Mouse (Mus musculus) neural tube, embryonic 14.5 days (tissue): ENCODE measurements around the gene Cd27. TPM values are rescaled to one million over a fixed set of nuclear protein-coding genes. Genes with fewer than 3 reads are reported as not detected.

Experiments
- ATAC-seq: fragments of 200-750 bp; cut with Nextera tagmentation; 2 replicates; pipeline ENCODE4 v1.8.0; 2017; ENCODE audit warnings: low read depth, mild to moderate bottlenecking, moderate TSS enrichment, moderate library complexity
- H3K27ac ChIP-seq: fragments of 300-500 bp; sonication (generic); 2 replicates; pipeline ENCODE4 v1.5.1; 2014; ENCODE audit warnings: low read depth, mild to moderate bottlenecking, control low read depth, low read length, moderate library complexity, mixed read lengths
- H3K27me3 ChIP-seq: fragments of 300-500 bp; sonication (generic); 2 replicates; pipeline ENCODE4 v1.6.1; 2014; ENCODE audit warnings: low read length; ENCODE audit not compliant: control insufficient read depth, insufficient read depth
- H3K36me3 ChIP-seq: fragments of 300-500 bp; sonication (generic); 2 replicates; pipeline ENCODE4 v1.6.1; 2014; ENCODE audit warnings: low read length, mixed read lengths; ENCODE audit not compliant: control insufficient read depth, insufficient read depth
- H3K4me1 ChIP-seq: fragments of 300-500 bp; sonication (generic); 2 replicates; pipeline ENCODE4 v1.6.1; 2014; ENCODE audit warnings: low read length; ENCODE audit not compliant: control insufficient read depth, insufficient read depth
- H3K4me2 ChIP-seq: fragments of 300-500 bp; sonication (generic); 2 replicates; pipeline ENCODE4 v1.6.1; 2014; ENCODE audit warnings: mild to moderate bottlenecking, low read depth, low read length, control low read depth
- H3K4me3 ChIP-seq: fragments of 300-500 bp; sonication (generic); 2 replicates; pipeline ENCODE4 v1.5.1; 2014; ENCODE audit warnings: low read depth, low read length, control low read depth, mixed read lengths
- H3K9ac ChIP-seq: fragments of 300-500 bp; sonication (generic); replicated peaks from 2 replicates; pipeline ENCODE4 v1.6.1; 2014; ENCODE audit warnings: low read depth, mild to moderate bottlenecking, control low read depth, low read length, mixed read lengths
- H3K9me3 ChIP-seq: fragments of 300-500 bp; sonication (generic); 2 replicates; pipeline ENCODE4 v1.6.1; 2016; ENCODE audit warnings: low read length; ENCODE audit not compliant: control insufficient read depth
- WGBS: fragments of 180-500 bp; shearing (Covaris S2); extraction: QIAGEN DNeasy Blood & Tissue Kit; methylation state at CpG from one replicate; pipeline ENCODE4 v1.1.7; 2014; 5-methylcytosine and 5-hydroxymethylcytosine counted together
- polyA plus RNA-seq: library from polyadenylated mRNA; unstranded; fragments of >200 nt; fragmentation: Nextera tagmentation; extraction: Ambion mirVana; gene quantifications from 2 replicates; pipeline ENCODE4 v1.2.1, GENCODE M21; 2014

The Cd27 gene
- polyA plus RNA-seq, 1 experiment from 2014 or later = 2.5 TPM

GRCm38 (mm10) chr6:125212621-125213020 is 24.2 kb downstream of the Cd27 start:
- no peak overlapping the region for H3K4me3 ChIP-seq
- 54% methylated on average over 2 of the region's 2 CpGs for WGBS

GRCm38 (mm10) chr6:125210436-125210835 is 26.4 kb downstream of the Cd27 start:
- WGBS = 85% methylated on average over 1 of the region's 1 CpGs
- no peak for ATAC-seq
- H3K4me3 ChIP-seq = no peak overlapping the region
- no peaks in the 10 kb centered on the region for H3K4me1 ChIP-seq
- H3K27ac ChIP-seq = no peak overlapping the region
- no peak overlapping the region for H3K9ac ChIP-seq
- H3K27me3 ChIP-seq = no peaks in the 10 kb centered on the region
- H3K9me3 ChIP-seq = no peaks in the 10 kb centered on the region
- H3K36me3 ChIP-seq = no peaks in the 10 kb centered on the region
- no peak overlapping the region for H3K4me2 ChIP-seq

More at GRCm38 (mm10) chr6:125212621-125213020, 24.2 kb downstream of the Cd27 start:
- ATAC-seq = no peak
- H3K4me1 ChIP-seq = peaks cover 9% of the 10 kb centered on the region
- H3K4me2 ChIP-seq = no peak overlapping the region
- no peaks in the 10 kb centered on the region for H3K27me3 ChIP-seq
- H3K9me3 ChIP-seq = no peaks in the 10 kb centered on the region
- no peak overlapping the region for H3K27ac ChIP-seq
- no peak overlapping the region for H3K9ac ChIP-seq
- H3K36me3 ChIP-seq = no peaks in the 10 kb centered on the region

GRCm38 (mm10) chr6:125197166-125197565 is 39.6 kb downstream of the Cd27 start:
- 88% methylated on average over 5 of the region's 5 CpGs for WGBS
- ATAC-seq = no peak
- Histone ChIP-seq H3K36me3 (0 out of 2 replicates have a peak, but pooled peaks cover 5% of the 10 kb centered on the region), H3K9me3 (no peaks in the 10 kb centered on the region), H3K4me2 (no peak overlapping the region), H3K4me3 (no peak overlapping the region), H3K9ac (no peak overlapping the region), H3K27ac (no peak overlapping the region), H3K4me1 (peaks cover 6% of the 10 kb centered on the region; the same call in 1 of the 2 replicates), H3K27me3 (no peaks in the 10 kb centered on the region)

GRCm38 (mm10) chr6:125196301-125196700 is 40.5 kb downstream of the Cd27 start:
- Histone ChIP-seq H3K27me3 (no peaks in the 10 kb centered on the region), H3K36me3 (0 out of 2 replicates have a peak, but pooled peaks cover 5% of the 10 kb centered on the region), H3K4me1 (peaks cover 6% of the 10 kb centered on the region; the same call in 1 of the 2 replicates), H3K27ac (no peak overlapping the region), H3K9ac (no peak overlapping the region), H3K9me3 (no peaks in the 10 kb centered on the region), H3K4me3 (no peak overlapping the region), H3K4me2 (no peak overlapping the region)
- WGBS = 54% methylated on average over 3 of the region's 3 CpGs
- ATAC-seq = no peak

- ATAC-seq = no peak
- 9% methylated on average over 1 of the region's 1 CpGs for WGBS
- no peak overlapping the region for H3K4me3 ChIP-seq
- no peak overlapping the region for H3K9ac ChIP-seq
- H3K4me1 ChIP-seq = peaks cover 6% of the 10 kb centered on the region; the same call in 1 of the 2 replicates
- no peak overlapping the region for H3K27ac ChIP-seq
- no peaks in the 10 kb centered on the region for H3K9me3 ChIP-seq
- no peak overlapping the region for H3K4me2 ChIP-seq
- no peaks in the 10 kb centered on the region for H3K27me3 ChIP-seq
- H3K36me3 ChIP-seq = 0 out of 2 replicates have a peak, but pooled peaks cover 5% of the 10 kb centered on the region
Measured at GRCm38 (mm10) chr6:125195541-125196075, 41.2 kb downstream of the Cd27 start.

GRCm38 (mm10) chr6:125193390-125193789 is 43.4 kb downstream of the Cd27 start:
- WGBS = 76% methylated on average over 7 of the region's 7 CpGs
- no peak overlapping the region for H3K9ac ChIP-seq
- H3K36me3 ChIP-seq = 0 out of 2 replicates have a peak, but pooled peaks cover 5% of the 10 kb centered on the region
- H3K4me3 ChIP-seq = no peak overlapping the region
- peaks cover 6% of the 10 kb centered on the region; the same call in 1 of the 2 replicates for H3K4me1 ChIP-seq
- H3K4me2 ChIP-seq = no peak overlapping the region
- H3K27ac ChIP-seq = no peak overlapping the region
- H3K9me3 ChIP-seq = no peaks in the 10 kb centered on the region
- ATAC-seq = no peak
- no peaks in the 10 kb centered on the region for H3K27me3 ChIP-seq

GRCm38 (mm10) chr6:125192841-125193240 is 44.0 kb downstream of the Cd27 start:
- Histone ChIP-seq H3K9me3 (no peaks in the 10 kb centered on the region), H3K4me3 (peak overlapping the region; percentile 66), H3K9ac (peak overlapping the region; percentile 70), H3K4me1 (peaks cover 6% of the 10 kb centered on the region; the same call in 1 of the 2 replicates), H3K4me2 (peak overlapping the region; percentile 90), H3K36me3 (peaks cover 6% of the 10 kb centered on the region; the same call in 1 of the 2 replicates), H3K27ac (peak overlapping the region; percentile 97), H3K27me3 (no peaks in the 10 kb centered on the region)
- WGBS = 48% methylated on average over 5 of the region's 5 CpGs
- no peak for ATAC-seq

GRCm38 (mm10) chr6:125192016-125192714 is 44.6 kb downstream of the Cd27 start:
- no peaks in the 10 kb centered on the region for H3K27me3 ChIP-seq
- H3K4me2 ChIP-seq = peak overlapping the region; percentile 90
- ATAC-seq = peak; percentile 96
- peaks cover 12% of the 10 kb centered on the region for H3K36me3 ChIP-seq
- H3K9ac ChIP-seq = peak overlapping the region; percentile 70
- under 1% methylated on average over 34 of the region's 34 CpGs for WGBS
- peak overlapping the region; percentile 66 for H3K4me3 ChIP-seq
- H3K9me3 ChIP-seq = no peaks in the 10 kb centered on the region
- H3K4me1 ChIP-seq = peaks cover 6% of the 10 kb centered on the region; the same call in 1 of the 2 replicates
- H3K27ac ChIP-seq = peak overlapping the region; percentile 97
